Mouse (Mus musculus) liver, embryonic 14.5 days (tissue): ENCODE results near the gene Tmem106a. TPM values are rescaled to one million over a fixed set of nuclear protein-coding genes. Genes with fewer than 3 reads are reported as not detected.
A peak's percentile ranks its signal among the peaks of the same experiment; 100 is the strongest.
"Not testable (repeated sequence)": the region's sequence is repeated elsewhere in the genome, so short reads cannot be mapped to it uniquely, and the experiment has no call there.

ENCODE experiments used
- ATAC-seq: fragments of 200-750 bp; cut with Nextera tagmentation; 2 replicates; pipeline ENCODE4 v1.8.0; 2017; ENCODE audit warnings: moderate number of reproducible peaks, mild to moderate bottlenecking, moderate library complexity; ENCODE audit not compliant: insufficient read depth
- DNase-seq, 3 experiments: peaks; one replicate each; pipeline ENCODE4 v3.0.0-alpha.2; 2012 to 2013; ENCODE audit warnings: low read depth in 3 of 3, low spot score in 3 of 3
- H3K27ac ChIP-seq: fragments of 300-500 bp; sonication (generic); 2 replicates; pipeline ENCODE4 v1.5.1; 2014; ENCODE audit warnings: moderate library complexity, mild to moderate bottlenecking, control low read depth, inconsistent platforms
- H3K27me3 ChIP-seq: fragments of 300-500 bp; sonication (generic); 2 replicates; pipeline ENCODE4 v1.6.1; 2014; ENCODE audit warnings: mild to moderate bottlenecking, low read length, moderate library complexity; ENCODE audit not compliant: control insufficient read depth, insufficient read depth
- H3K36me3 ChIP-seq: fragments of 300-500 bp; sonication (generic); replicated peaks from 2 replicates; pipeline ENCODE4 v1.6.1; 2014; ENCODE audit warnings: low read depth; ENCODE audit not compliant: control insufficient read depth, insufficient read depth
- H3K4me1 ChIP-seq, 2 experiments: fragments of 200-500 bp in 1 of 2; fragments of 300-500 bp in 1 of 2; sonication (generic) in 1 of 2; replicated peaks; 2 replicates each; pipeline ENCODE4 v1.6.1; 2012 to 2014; ENCODE audit warnings: antibody characterized with exemption in 1 of 2, inconsistent platforms in 1 of 2, low read length in 1 of 2; ENCODE audit not compliant: control insufficient read depth in 2 of 2, insufficient read depth in 2 of 2
- H3K4me2 ChIP-seq: fragments of 300-500 bp; sonication (generic); 2 replicates; pipeline ENCODE4 v1.6.1; 2014; ENCODE audit warnings: low read depth, mild to moderate bottlenecking, control low read depth, moderate library complexity
- H3K4me3 ChIP-seq, 2 experiments: fragments of 200-500 bp in 1 of 2; fragments of 300-500 bp in 1 of 2; sonication (generic) in 1 of 2; 2 replicates each; pipeline ENCODE4 v1.5.1; 2012 to 2014; ENCODE audit warnings: low read depth in 2 of 2, low read length in 2 of 2, mild to moderate bottlenecking in 2 of 2, control low read depth in 1 of 2, inconsistent platforms in 1 of 2, moderate library complexity in 1 of 2; ENCODE audit not compliant: insufficient read depth in 1 of 2
- H3K9ac ChIP-seq: fragments of 300-500 bp; sonication (generic); replicated peaks from 2 replicates; pipeline ENCODE4 v1.6.1; 2014; ENCODE audit warnings: mild to moderate bottlenecking, control low read depth, moderate library complexity
- H3K9me3 ChIP-seq: fragments of 300-500 bp; sonication (generic); 2 replicates; pipeline ENCODE4 v1.6.1; 2016; ENCODE audit warnings: low read length, mixed read lengths; ENCODE audit not compliant: control insufficient read depth
- CTCF ChIP-seq: IDR thresholded peaks from 2 replicates; pipeline ENCODE4 v1.5.1; 2016; ENCODE audit warnings: antibody characterized with exemption, low read depth, control low read depth
- EP300 ChIP-seq: IDR thresholded peaks from 2 replicates; pipeline ENCODE4 v1.6.1; 2016; ENCODE audit warnings: antibody characterized with exemption, low read depth
- WGBS: fragments of 180-500 bp; shearing (Covaris S2); extraction: QIAGEN DNeasy Blood & Tissue Kit; methylation state at CpG from one replicate; pipeline ENCODE4 v1.1.7; 2014; ENCODE audit not compliant: insufficient replicate concordance; 5-methylcytosine and 5-hydroxymethylcytosine counted together
- polyA plus RNA-seq, 2 experiments: library from polyadenylated mRNA; depleted of rRNA in 1 of 2; stranded (reverse) in 1 of 2; unstranded in 1 of 2; fragments of >200 nt; fragmentation: Nextera tagmentation in 1 of 2; extraction: Ambion mirVana in 1 of 2; gene quantifications; 2 replicates each; pipeline versions ENCODE4 v1.2.1 to v1.2.3; 2012 to 2014

The Tmem106a gene
- polyA plus RNA-seq, 2 experiments, result 5.4 to 7.3 TPM

DNA sequence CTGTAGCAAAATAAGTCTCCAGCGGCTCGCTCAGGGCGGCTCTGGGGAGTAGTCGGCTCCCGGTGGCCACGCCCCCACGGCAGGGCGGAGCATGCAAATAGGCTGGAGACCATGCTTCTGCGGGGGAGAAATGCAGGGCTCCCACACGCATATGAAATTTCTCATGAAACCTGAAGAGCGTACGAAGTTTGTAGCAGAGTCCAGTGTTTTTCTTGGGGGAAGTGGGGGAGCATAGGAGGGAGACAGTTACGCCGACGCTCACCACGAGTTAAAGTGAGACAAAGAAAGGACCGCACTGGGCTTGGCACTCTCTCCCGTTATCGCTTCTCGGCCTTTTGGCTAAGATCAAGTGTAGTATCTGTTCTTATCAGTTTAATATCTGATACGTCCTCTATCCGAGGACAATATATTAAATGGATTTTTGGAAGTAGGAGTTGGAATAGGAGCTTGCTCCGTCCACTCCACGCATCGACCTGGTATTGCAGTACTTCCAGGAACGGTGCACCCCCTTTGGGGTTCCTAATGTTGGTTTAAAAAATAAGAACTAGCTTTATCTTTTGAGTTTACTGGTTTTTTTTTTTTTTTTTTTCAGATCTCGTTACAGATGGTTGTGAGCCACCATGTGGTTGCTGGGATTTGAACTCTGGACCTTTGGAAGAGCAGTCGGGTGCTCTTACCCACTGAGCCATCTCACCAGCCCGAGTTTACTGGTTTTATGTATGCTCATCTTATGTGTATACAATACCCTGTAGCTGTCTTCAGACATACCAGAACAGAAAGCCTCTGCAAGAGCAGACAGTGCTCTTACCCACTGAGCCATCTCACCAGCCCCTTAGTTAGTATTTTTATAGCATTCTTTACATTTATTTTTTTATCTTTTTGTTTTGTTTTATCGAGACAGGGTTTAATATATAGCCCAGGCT, 22.8 kb downstream of the Tmem106a start:
- H3K9me3 ChIP-seq, H3K36me3 ChIP-seq, H3K27me3 ChIP-seq, H3K4me1 ChIP-seq: not testable (repeated sequence)
- DNase-seq (peak; percentile 62 to 79 (median 70)), ATAC-seq (peak; percentile 87)
- H3K27ac ChIP-seq, result peak overlapping the region; percentile 83
- peak overlapping the region; percentile 34; the same call in 1 of the 2 replicates for H3K9ac ChIP-seq
- peak overlapping the region; percentile 56 for H3K4me2 ChIP-seq
- WGBS, result under 1% methylated on average over 29 of the region's 30 CpGs
- peak overlapping the region; percentile 28 to 34; a peak in 3 of 4 replicates for H3K4me3 ChIP-seq
- TF ChIP-seq EP300, result peak; percentile 33; the same call in 1 of the 2 replicates

DNA sequence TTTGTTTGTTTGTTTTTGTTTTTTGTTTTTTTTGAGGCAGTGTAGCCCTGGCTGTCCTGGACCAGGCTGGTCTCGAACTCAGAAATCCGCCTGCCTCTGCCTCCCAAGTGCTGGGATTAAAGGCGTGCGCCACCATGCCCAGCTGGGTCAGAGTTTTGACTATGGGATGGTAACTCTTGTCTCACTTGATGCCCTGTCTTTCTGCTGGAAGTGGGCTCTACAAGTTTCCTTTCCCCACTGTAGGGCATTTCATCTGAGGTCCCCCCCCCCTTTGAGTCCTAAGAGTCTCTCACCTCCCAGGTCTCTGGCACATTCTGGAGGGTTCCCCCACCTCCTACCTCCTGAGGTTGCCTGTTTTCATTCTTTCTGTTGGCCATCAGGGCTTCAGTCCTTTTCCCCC, 25.1 kb downstream of the Tmem106a start:
- not testable (repeated sequence) for ATAC-seq, DNase-seq

GRCm38 (mm10) chr11:101610445-101610844, 28.4 kb downstream of the Tmem106a start:
- H3K4me2 ChIP-seq, result peak overlapping the region; percentile 28; the same call in 1 of the 2 replicates
- ATAC-seq (no peak), DNase-seq (no peak)
- no peak overlapping the region for H3K27ac ChIP-seq
- H3K27me3 ChIP-seq, result no peaks in the 10 kb centered on the region
- no peak overlapping the region for H3K4me3 ChIP-seq
- peaks cover 6 to 21% of the 10 kb centered on the region in 2 experiments for H3K4me1 ChIP-seq
- WGBS, result 12% methylated on average over 11 of the region's 11 CpGs
- no peak overlapping the region for H3K9ac ChIP-seq
- no peaks in the 10 kb centered on the region for H3K9me3 ChIP-seq
- TF ChIP-seq EP300 (no peak), CTCF (no peak)
- H3K36me3 ChIP-seq, result no peaks in the 10 kb centered on the region

More for the DNA sequence above, 25.1 kb downstream of the Tmem106a start:
- not testable (repeated sequence) for H3K4me1 ChIP-seq, H3K9ac ChIP-seq, H3K9me3 ChIP-seq, H3K4me3 ChIP-seq, H3K4me2 ChIP-seq, H3K36me3 ChIP-seq, H3K27ac ChIP-seq, H3K27me3 ChIP-seq
- 76% methylated on average over 4 of the region's 4 CpGs for WGBS

DNA sequence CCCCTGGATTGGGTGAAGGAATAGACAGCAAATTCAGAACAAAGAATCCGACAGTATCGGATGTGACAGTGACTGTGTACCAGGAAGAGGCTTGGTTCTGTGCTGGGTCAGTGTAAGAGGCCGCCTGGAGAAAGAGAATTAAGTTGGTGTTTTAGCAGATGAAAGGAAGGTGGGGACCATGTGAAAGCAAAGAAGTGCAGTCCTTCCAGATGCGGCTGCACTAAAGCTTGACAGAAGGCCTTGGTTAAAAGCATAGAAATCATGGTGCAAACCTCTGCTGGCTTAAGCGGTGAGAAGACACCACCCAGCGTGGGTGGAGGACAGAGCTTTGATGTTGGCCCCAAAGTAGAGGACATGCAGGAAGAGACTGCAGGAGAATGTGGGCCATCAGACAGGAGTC, 31.6 kb downstream of the Tmem106a start:
- no peak overlapping the region for H3K4me3 ChIP-seq
- no peak overlapping the region for H3K27ac ChIP-seq
- TF ChIP-seq EP300 (no peak), CTCF (no peak)
- WGBS, result 69% methylated on average over 6 of the region's 6 CpGs
- peaks cover 35 to 49% of the 10 kb centered on the region in 2 experiments for H3K4me1 ChIP-seq
- no peaks in the 10 kb centered on the region for H3K27me3 ChIP-seq
- H3K4me2 ChIP-seq, result no peak overlapping the region
- DNase-seq (no peak), ATAC-seq (no peak)
- no peaks in the 10 kb centered on the region for H3K36me3 ChIP-seq
- H3K9ac ChIP-seq, result no peak overlapping the region
- no peaks in the 10 kb centered on the region for H3K9me3 ChIP-seq

GRCm38 (mm10) chr11:101614116-101614515, 32.1 kb downstream of the Tmem106a start:
- ATAC-seq, result no peak
- Histone ChIP-seq H3K9me3 (no peaks in the 10 kb centered on the region), H3K9ac (no peak overlapping the region), H3K36me3 (no peaks in the 10 kb centered on the region), H3K27ac (no peak overlapping the region), H3K4me2 (no peak overlapping the region), H3K4me3 (no peak overlapping the region), H3K27me3 (no peaks in the 10 kb centered on the region), H3K4me1 (peaks cover 35 to 49% of the 10 kb centered on the region in 2 experiments)
- 56% methylated on average over 4 of the region's 4 CpGs for WGBS
- TF ChIP-seq EP300 (no peak), CTCF (no peak)
- DNase-seq, result no peak
